Mouse (Mus musculus) left cerebral cortex, postnatal 14 days (tissue): ENCODE data around the gene Slc24a3. TPM values are rescaled to one million over a fixed set of nuclear protein-coding genes. Genes with fewer than 3 reads are reported as not detected.

Source experiments
- DNase-seq, 2 experiments: peaks; one replicate each; pipeline ENCODE4 v3.0.0; 2021 to 2022; ENCODE audit warnings: low spot score in 2 of 2, mixed read lengths in 1 of 2
- intact Hi-C: fragments of 180-260 bp; cut with DNase I; formaldehyde crosslinking; loops from one replicate; pipeline ENCODE4 v1.15.1; 2025
- long read RNA-seq, 2 experiments: library from polyadenylated mRNA; stranded (forward); transcript quantifications; one replicate each; pipeline ENCODE4 v2.0.0; 2021
- total RNA-seq, 2 experiments: library from RNA; stranded (reverse); gene quantifications; 2 replicates each; pipeline ENCODE4 v1.2.3; 2021

Gene Slc24a3
- total RNA-seq, result 100 to 1,000 TPM; 159 to 160 TPM
- long read RNA-seq, experiment 1, partial matches to known transcripts, result 83 of 88 reads
- long read RNA-seq, experiment 1, other reads (novel, unspliced or antisense), result 5 of 88 reads
- long read RNA-seq, experiment 2, partial matches to known transcripts, result 65 of 71 reads
- long read RNA-seq, experiment 2, other reads (novel, unspliced or antisense), result 6 of 71 reads

- intact Hi-C loops, result loop anchor here (2.0 to 5.0 kb wide), 3 partner anchors 124 to 531 kb away; no protein-coding TSS in a partner anchor
- DNase-seq, result peak; percentile 84
Observed at GRCm38 (mm10) chr2:145167664-145168360, at the start of gene Slc24a3. Slc24a3 (plus strand) TSS chr2:145167754.

DNA sequence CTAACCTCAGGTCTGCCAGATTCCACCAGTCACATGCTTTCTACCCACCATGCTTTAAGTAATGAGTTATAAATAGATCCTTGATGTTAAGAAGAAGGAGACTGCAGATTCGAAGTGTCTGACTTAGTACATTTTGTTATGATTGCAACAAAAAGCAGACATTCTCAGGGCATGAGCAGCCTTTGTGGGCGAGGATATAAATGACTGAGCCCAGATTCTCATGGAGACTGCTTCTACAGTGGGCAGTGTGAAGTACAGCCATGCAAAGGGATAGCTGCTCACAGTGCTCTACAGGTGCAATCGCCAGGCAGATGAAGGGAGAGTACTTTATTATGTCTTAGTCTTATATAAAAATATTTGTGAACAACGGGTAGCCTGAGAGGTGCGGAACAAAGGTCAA is 49.8 kb upstream of the Slc24a3 start:
- intact Hi-C loops, result no loop called here
- peak; percentile 16 to 55 for DNase-seq

DNA sequence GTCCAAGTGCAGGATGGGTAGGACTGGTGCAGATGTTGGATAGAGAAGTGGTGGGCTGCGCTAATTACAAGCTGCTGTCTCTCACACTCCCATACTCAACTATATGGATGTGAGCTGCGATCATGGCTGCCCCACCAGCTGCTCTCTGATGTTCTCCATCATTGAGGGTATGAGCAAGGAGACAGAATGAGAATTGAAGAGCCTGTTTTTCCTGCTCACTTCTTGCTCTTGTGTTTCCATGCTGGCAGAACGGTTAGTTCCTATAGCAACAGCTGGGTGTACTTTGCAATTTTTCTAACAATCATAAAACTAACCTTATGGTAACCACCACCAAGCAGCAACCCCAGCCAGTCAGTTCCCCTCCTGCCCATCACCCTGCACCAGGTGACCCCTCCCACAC is 39.8 kb upstream of the Slc24a3 start:
- peak in 1 of 2 experiments; percentile 7 for DNase-seq
- intact Hi-C loops, result no loop called here

- no peak for DNase-seq
- intact Hi-C loops, result no loop called here
Observed at GRCm38 (mm10) chr2:145136625-145137291, 30.8 kb upstream of the Slc24a3 start.

DNA sequence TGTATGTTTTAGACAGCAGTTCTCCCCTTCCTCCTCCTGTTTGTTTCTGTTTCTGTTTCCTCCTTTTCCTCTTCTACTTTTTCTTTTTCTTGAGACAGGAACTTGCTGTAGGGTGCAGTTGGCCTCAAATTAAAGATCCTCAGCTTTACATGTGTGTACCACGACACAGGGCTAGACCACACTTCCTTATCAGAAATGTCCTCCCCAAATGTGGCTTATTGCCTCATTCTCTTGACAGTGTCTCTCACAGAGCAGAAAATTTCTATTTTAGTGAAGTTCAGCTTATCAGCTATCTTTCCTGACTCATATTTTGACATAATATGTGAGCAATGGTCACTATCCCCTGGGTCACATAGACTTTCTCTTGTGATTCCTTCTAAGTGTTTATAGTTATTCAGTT is 17.1 kb upstream of the Slc24a3 start:
- no peak for DNase-seq
- intact Hi-C loops, result no loop called here

GRCm38 (mm10) chr2:145150821-145151220 is 16.7 kb upstream of the Slc24a3 start:
- intact Hi-C loops, result no loop called here
- DNase-seq, result no peak

DNA sequence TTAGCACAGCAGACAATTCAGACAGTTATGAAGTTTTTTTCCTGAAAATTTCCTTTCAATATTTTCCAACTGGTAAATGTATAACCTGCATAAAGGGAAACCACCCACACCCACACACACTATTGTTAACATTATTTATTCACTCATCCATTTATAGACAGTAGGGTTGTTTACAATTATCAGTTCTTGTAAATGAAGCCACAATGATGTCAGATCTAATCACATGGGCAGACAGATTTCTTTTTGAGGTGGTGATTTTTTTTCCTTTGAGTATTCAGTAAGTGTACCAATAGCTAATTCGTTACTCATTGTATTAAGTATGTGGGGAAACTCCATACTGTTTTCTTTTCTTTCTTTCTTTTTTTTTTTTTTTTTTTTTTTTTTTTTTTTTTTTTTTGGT is 15.3 kb upstream of the Slc24a3 start:
- intact Hi-C loops, result no loop called here
- DNase-seq, result no peak

DNA sequence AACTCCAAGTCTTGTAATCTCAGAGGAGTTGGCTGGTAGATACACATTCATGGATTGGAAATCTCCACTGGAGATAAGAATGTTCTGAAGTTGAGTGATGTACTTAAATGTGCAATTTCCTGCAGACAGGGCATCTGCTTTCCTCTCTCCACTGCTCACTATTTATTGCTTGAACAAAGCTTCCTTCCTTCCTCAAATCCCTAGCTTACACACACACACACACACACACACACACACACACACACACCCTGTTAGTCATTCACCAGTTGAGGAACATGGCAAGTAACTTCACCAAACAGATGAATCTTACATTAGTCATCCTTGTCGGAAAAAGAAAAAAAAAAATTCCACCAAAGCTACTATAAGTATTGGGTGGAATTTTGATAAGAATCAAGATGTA is 8.6 kb upstream of the Slc24a3 start:
- peak in 1 of 2 experiments; percentile 18 for DNase-seq
- intact Hi-C loops, result no loop called here

DNA sequence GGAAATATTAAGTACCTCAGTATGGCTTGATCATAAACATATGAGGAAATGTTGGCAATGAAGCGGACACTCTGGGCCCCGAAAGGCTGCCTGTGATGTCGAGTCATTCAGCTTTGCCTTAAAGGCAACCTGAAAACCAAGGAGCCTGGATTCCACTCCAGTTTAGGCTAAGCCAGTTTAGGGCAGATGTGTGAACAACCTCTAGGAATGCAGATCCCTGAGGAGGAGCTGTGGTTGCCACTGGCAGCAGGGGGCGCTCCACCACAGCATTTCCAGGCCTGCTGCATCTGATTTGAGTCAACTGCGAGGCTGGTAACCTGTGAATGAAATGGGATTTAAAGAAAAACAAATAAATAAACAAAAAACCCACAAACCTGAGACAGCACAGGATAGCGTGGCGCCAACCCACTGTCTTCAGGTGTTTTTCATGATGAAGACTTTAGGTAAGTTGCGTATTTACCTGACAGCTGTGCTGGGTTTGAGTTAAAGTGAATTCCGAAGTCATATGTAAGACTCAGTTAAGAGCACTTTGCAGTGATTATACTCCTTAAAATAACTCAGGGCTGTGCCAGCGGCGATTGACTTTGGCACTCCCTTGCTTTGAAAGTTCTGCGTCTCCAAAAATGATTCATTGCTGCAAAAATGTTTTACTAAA is 6.4 kb upstream of the Slc24a3 start:
- intact Hi-C loops, result loop anchor here (2.0 kb wide), 1 partner anchor 428 kb away; no protein-coding TSS in a partner anchor
- peak; percentile 79 to 87 for DNase-seq

- no peak for DNase-seq
- intact Hi-C loops, result no loop called here
Observed at GRCm38 (mm10) chr2:145164086-145164485, 3.5 kb upstream of the Slc24a3 start.

DNA sequence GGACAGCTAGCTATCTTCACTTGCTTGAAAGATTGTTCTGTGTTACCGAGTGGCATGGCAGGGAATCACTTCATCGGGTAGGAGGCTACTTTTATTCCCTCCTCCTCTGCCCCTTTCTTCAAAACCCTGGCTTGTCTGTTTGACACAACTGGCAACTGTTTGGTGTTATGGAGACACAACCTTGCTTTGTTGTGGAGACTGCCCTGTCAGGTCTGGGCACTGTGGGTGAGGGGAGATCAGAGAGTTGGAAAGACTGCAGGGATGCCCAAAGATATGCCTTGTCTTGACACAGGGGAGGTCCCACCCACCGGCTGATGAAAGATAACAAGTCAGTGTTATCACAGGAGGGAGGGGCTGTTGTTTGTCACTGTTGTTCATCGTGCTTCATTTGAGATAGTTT is 3.0 kb upstream of the Slc24a3 start:
- DNase-seq, result no peak
- intact Hi-C loops, result no loop called here

DNA sequence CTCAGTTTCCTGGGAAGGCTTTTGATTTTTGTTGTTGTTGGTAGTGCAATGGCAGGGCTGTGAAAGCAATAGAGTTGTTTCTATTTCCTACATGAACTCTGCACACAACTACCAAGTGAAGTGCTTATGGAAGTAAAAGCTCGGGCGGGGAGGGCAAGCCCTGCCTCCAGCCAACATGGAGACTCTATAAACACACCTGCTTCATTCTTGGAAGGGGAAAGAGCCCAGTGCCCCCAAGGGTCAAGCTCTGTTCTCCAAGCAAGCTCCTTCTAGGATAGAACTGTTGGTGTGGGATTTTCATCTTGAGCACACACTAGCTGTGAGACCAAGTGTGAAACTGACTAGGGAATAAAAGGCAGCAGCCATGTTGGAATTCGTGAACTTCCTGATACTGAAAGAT is 2.5 kb upstream of the Slc24a3 start:
- intact Hi-C loops, result loop anchor here (5.0 kb wide), 2 partner anchors 127 to 177 kb away; no protein-coding TSS in a partner anchor
- no peak for DNase-seq

DNA sequence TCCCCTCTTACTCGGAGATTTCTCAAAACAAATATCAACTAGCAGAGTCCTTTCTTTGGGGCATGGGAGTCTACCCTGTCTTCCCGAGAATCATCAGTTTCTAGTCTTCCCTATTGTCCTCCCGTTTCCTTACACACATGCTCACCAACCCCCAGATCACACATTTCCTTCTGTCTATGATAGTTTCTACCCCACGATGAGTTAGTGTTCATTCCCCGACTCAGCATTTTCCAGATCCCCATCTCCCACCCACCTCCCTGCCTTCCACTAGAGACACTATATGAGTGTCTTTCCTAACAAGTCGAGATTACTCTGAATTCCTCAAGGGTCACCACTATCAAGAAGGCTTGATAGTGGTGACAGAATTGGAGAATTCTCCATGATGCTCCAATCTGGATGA is 1.7 kb upstream of the Slc24a3 start:
- intact Hi-C loops, result loop anchor here (1.0 to 5.0 kb wide), 4 partner anchors 126 to 529 kb away; no protein-coding TSS in a partner anchor
- DNase-seq, result no peak

GRCm38 (mm10) chr2:145167051-145167663 is 397 bp upstream of the Slc24a3 start:
- intact Hi-C loops, result loop anchor here (2.0 to 5.0 kb wide), 3 partner anchors 125 to 530 kb away; no protein-coding TSS in a partner anchor
- DNase-seq, result peak; percentile 65 to 70

DNA sequence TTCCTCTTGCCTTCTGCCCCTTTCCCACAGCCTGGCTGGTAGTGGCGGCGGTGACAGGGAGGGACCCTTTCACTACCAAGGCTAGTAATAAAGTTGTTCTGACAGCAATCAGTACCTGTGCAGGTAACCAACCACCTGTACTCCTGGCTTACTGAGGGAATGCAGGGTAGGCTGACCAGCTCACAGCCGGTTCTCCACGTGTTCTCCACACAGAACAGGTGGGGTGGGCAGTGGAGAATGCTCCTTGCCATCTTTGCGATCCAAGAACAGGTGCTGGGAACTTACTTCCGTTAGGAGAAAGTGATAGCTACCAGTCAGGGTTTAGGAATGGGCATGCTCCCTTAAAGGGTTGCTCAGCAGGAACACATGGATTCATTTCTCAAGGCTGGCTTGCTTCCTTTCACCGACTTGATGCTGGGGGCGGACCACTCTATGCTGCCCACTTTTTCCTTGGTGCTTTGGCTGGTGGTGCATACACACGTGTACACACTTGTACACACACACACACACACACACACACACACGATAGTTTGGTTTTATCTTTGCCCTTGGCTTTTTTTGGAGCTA is 934 bp downstream of the Slc24a3 start:
- intact Hi-C loops, result loop anchor here (5.0 kb wide), 2 partner anchors 124 to 174 kb away; no protein-coding TSS in a partner anchor
- DNase-seq, result peak; percentile 13 to 22

DNA sequence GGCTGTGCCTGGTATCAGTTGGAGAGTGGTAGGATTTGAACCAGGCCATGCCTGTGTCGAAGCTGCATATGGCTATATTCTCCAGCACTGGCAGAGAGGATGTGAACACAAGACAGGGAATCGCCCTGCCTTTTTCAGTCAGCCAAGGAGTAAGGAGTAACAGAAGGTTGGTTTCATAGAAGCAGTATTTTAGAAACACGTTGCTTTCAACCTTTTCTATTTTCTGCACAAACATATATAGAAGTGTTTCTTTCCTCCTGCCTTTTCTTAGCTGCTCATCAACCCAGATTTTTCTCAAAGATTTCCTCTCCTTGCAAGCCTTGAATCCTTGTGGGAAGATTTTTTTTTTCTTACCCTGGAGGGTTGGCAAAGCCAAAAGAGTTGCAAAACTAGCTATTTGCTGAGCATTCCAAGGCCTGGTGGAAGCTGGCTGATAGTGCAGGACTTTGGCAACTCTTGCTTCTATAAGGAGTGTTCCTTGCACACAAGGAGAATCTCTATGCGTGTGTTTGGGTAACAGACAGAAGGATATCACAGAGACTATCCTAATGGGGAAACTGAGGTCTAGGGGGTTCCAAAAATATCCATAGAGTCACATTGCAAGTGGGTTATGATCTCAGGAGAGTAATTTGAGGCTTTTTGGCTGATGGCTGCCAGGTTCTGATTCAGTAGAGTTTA is 5.6 kb downstream of the Slc24a3 start:
- DNase-seq, result peak; percentile 40 to 49
- intact Hi-C loops, result no loop called here

DNA sequence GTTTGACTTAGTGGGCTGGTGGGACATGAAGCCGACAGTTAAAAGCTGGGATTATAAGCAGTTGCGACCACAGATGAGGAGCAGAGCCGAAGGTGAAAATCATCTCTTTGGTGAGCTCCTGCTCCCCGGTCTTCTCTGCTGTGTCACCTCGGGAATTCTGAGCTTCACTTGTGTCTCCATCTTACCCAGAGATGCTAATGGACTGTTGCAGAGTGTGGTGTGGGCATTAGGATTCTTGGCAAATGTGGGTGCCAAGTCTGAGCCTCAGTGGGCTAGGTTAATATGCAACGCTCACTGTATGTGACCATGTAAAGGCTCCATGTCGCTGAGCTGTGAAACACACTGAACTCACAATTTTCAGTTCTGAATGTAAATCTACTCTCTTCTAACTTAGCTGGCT is 7.5 kb downstream of the Slc24a3 start:
- DNase-seq, result no peak
- intact Hi-C loops, result no loop called here

DNA sequence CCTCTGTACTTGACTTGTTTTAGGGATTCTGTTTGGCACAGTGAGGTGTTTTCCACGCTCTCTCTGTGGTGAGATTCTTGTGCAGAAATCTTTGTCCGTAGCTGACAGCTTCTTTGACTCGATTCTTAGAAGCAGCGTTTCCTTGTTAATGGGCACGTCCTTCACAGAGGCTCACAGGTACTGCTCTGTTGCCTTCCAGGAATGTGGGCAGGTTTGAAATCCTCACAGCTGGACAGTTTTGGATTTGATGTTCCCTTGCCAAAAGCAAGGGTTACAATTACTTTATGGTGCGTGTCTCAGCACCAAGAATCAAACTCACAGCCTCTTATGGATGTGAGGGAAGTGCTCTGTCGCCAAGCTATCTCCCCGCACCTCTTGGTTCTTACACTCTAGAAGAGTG is 14.9 kb downstream of the Slc24a3 start:
- DNase-seq, result no peak
- intact Hi-C loops, result no loop called here

- intact Hi-C loops, result no loop called here
- no peak for DNase-seq
Observed at GRCm38 (mm10) chr2:145188828-145189227, 21.3 kb downstream of the Slc24a3 start.
